Mouse (Mus musculus): ENCODE data around the gene Mnx1. TPM values are rescaled to one million over a fixed set of nuclear protein-coding genes. Genes with fewer than 3 reads are reported as not detected.
"Not testable (repeated sequence)": the region's sequence is repeated elsewhere in the genome, so short reads cannot be mapped to it uniquely, and the experiment has no call there.

Gene Mnx1
- polyA plus RNA-seq, 1 experiment, result not detected

DNA sequence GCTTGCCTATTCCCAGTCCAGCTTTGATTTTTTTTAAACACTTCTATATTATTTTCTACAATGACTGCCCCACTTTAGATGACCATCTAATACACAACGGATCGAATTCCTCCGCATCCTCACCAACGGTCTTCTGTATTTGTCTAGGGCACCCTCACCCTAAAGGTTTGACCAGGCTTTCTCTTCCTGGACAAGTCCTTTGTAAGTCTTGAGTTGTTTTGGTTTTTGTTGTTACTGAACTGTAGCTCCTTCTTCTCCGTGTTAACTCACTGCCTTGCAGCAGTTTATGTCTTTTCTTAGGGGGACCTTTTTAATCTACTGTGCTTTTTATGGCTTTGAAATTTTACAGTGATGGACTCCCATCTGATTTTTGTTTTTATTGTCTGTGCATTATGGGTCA lies 8.0 kb downstream of the Mnx1 start:
- H3K27ac ChIP-seq (ENCODE audit: insufficient read depth, low read depth, low read length), result no peak overlapping the region
- TF ChIP-seq POLR2A (IDR thresholded peaks at IDR 0.05; ENCODE audit: borderline replicate concordance, low read depth, low read length) (no peak), CTCF (IDR thresholded peaks at IDR 0.05; ENCODE audit: low read depth, low read length) (no peak)
- no peaks in the 10 kb centered on the region for H3K4me1 ChIP-seq (ENCODE audit: control insufficient read depth, insufficient read depth, low read length)
- no peak overlapping the region for H3K4me3 ChIP-seq (ENCODE audit: insufficient read depth, low read length)

DNA sequence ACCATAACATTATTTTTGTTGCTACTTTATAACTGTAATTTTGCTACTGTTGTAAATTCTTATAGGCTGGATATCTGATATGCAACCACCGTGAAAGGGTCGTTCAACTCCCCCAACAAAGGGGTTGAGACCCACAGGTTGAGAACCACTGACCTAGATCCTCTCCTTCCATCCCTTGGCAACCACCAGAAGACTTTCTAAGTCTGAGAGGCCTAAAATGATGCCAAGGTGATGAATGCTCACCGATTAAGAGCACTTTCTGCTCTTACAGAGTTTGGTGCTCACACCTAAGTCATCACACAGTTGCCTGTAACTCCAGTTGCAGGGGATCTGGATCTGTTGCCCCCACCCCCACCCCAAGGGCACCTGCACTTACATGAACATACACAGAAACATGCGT lies 8.8 kb downstream of the Mnx1 start:
- Histone ChIP-seq H3K4me3 (ENCODE audit: insufficient read depth, low read length) (no peak overlapping the region), H3K27ac (ENCODE audit: insufficient read depth, low read depth, low read length) (no peak overlapping the region), H3K4me1 (ENCODE audit: control insufficient read depth, insufficient read depth, low read length) (no peaks in the 10 kb centered on the region)
- no peak for TF ChIP-seq CTCF (IDR thresholded peaks at IDR 0.05; ENCODE audit: low read depth, low read length)
- no peak for TF ChIP-seq POLR2A (IDR thresholded peaks at IDR 0.05; ENCODE audit: borderline replicate concordance, low read depth, low read length)

DNA sequence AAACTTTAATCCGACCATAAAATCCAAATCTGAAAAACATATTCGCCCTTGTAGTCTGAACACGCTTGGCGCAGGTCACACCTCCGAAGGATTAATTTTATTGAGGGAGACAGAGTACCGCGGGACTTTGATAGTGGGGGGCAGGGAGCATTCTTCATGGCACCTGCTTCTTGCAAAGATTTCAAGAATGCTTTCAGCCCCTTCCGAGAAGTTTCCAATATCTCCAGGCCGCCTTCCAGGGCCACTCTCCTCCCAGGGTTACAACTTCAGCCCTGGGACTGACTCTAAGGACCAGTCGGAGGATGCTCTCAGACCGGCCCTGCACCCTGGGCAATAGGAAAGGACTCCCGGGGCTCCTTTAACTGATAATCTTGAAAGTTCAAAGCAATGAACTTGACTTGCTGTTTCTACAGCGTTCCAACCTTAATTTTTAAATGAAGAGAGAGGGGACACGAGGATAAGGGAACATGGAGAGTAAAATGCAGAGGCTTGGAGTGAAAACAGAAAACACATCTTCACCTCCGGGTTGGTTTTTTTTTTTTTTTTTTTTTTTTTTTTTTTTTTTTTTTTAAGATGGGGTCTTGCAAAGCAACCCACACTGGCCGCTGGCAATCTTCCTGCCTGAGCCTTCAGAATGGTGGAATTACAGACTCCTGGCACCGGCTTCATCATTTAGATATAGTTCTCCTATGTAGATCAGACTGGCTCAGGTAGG lies 9.8 kb downstream of the Mnx1 start:
- TF ChIP-seq CTCF (IDR thresholded peaks at IDR 0.05; ENCODE audit: low read depth, low read length), result no peak; the same call in 1 of the 2 replicates
- no peak for TF ChIP-seq POLR2A (IDR thresholded peaks at IDR 0.05; ENCODE audit: borderline replicate concordance, low read depth, low read length)
- H3K27ac ChIP-seq (ENCODE audit: insufficient read depth, low read depth, low read length), result no peak overlapping the region
- H3K4me3 ChIP-seq (ENCODE audit: insufficient read depth, low read length), result peak overlapping the region; percentile 65
- no peaks in the 10 kb centered on the region for H3K4me1 ChIP-seq (ENCODE audit: control insufficient read depth, insufficient read depth, low read length)

DNA sequence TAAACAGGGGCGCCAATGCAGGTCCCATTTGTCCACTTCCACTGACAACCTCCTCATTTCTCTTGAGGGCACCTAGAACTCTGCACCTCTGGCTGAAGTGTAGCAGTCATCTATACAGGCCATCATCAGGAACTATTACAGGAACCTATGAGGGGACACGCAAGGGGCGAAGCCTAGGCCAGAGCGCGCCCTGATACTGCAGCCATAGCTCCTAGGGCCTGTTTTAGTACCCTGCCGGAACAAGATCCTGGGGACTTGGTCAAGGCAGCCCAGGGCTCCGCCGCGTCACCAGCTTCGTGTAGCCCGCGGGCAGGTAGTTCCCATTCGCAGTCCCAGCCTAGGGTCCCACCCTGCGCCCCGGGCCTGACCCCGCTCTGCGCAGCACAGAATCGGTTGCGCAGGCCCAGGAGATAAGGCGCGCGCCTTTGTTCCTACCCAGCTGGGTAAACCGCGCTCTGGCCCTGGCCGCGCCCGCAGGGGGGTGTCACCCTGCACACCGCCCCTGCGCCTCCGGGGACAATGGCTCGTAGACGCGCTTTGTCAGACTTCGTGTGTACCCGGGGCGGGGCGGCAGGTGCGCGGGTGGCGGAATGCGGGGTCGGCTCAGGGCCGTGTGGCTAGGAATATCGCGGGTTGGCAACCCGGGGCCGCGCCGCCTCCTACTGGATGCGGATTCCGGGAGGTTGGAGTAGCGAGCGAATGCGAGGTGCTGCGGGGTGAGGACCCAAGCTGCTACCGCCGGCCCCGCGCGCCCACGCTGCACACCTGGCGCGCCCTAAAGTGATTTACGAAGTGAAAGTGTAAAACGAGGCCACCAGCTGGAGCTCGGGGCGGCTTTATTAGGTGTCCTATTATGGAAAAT lies 10.6 kb downstream of the Mnx1 start:
- TF ChIP-seq POLR2A (IDR thresholded peaks at IDR 0.05; ENCODE audit: borderline replicate concordance, low read depth, low read length) (no peak), CTCF (IDR thresholded peaks at IDR 0.05; ENCODE audit: low read depth, low read length) (no peak)
- no peak overlapping the region for H3K27ac ChIP-seq (ENCODE audit: insufficient read depth, low read depth, low read length)
- H3K4me3 ChIP-seq (ENCODE audit: insufficient read depth, low read length), result peak overlapping the region; percentile 65
- H3K4me1 ChIP-seq (ENCODE audit: control insufficient read depth, insufficient read depth, low read length), result no peaks in the 10 kb centered on the region

DNA sequence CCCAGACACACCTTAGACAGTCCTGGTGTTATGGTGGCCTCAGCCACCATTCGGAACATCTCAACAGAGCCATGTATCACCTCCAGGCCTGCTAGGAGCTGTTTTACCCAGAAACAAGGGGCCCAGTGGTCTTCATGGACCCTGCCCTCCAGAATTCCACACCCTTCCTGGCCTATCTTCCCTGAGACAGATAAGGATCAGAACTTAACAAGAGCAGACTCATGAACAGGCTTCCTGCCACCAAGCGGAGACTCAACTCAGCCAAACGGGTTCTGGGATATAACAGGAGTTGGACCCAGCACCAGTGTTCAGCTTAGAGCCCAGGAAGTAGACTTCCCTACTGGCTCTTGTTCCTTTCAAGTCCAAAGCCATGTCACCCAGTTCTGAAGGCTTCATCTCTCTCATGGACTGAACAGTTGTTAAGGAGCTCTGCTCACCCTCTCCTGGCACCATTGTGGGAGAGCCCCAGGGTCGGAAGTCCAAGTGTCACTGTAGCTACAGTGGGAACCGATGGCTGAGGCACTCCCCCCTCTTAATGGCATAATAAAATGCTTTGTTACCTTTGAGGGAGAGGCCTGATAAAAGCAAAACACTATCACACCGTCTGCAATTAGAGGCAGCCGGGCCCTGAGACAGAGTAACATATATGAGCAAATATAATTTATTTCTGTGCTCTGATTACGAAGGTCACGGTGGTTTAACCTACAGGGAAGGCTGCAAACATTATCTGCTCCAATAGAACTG lies 15.2 kb downstream of the Mnx1 start:
- no peaks in the 10 kb centered on the region for H3K4me1 ChIP-seq (ENCODE audit: control insufficient read depth, insufficient read depth, low read length)
- no peak for TF ChIP-seq CTCF (IDR thresholded peaks at IDR 0.05; ENCODE audit: low read depth, low read length)
- TF ChIP-seq POLR2A (IDR thresholded peaks at IDR 0.05; ENCODE audit: borderline replicate concordance, low read depth, low read length), result no peak
- no peak overlapping the region for H3K4me3 ChIP-seq (ENCODE audit: insufficient read depth, low read length)
- no peak overlapping the region for H3K27ac ChIP-seq (ENCODE audit: insufficient read depth, low read depth, low read length)

DNA sequence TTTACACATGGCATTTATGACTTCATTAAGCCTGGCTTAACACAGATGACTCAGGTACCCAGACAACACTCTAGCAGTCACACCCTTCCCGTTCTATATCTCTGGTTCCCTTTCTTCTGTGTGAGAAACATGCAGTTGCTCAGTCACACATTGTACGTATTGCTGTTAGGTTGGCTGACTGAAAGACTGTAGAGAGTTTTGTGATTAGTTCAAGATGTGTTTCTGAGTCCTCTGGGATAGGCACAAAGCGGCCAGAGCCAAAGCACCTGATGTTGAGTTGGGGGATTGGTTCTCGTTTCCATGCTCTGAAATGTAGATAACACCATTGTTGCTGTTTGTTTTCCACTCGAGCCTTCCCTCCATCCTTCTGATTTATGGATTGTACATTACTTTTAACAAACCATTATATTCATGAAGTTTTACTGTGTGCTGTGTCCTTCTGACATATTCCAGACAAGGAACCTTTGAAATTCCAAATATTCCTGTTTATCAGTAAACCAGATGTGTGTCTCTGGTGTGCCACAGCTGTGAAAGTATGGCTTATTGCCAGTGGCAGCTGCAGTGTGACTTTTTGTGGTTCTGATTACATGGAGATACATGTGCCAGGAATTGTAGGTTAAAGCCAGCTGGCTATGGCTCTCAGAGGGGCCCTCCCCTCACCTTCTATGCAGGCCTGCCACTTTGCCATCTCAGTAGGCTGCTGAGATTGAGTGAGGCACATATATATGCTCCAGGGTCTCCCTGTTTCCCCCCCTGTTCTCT lies 21.2 kb downstream of the Mnx1 start:
- Histone ChIP-seq H3K4me1 (ENCODE audit: control insufficient read depth, insufficient read depth, low read length) (no peaks in the 10 kb centered on the region), H3K4me3 (ENCODE audit: insufficient read depth, low read length) (no peak overlapping the region), H3K27ac (ENCODE audit: insufficient read depth, low read depth, low read length) (no peak overlapping the region)
- no peak for TF ChIP-seq CTCF (IDR thresholded peaks at IDR 0.05; ENCODE audit: low read depth, low read length)
- TF ChIP-seq POLR2A (IDR thresholded peaks at IDR 0.05; ENCODE audit: borderline replicate concordance, low read depth, low read length), result no peak

DNA sequence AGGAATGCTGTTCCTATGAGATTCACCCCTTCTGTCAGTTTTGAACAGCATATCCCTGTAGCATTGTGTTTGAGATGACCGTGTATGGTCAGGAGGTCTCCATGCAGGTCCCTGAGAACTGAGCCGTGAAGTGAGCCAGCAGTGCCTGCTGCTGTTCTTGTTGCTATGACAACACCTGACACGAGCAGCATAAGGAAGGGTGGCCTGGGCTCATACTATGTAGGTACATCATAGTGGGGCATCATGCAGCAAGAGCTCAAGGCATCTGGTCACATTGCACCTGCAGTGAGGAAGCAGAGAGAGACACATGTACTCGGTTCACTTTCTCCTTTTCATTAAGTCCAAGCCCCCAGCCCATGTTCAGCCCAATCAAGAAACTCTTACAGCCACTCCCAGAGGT lies 25.9 kb downstream of the Mnx1 start:
- Histone ChIP-seq H3K4me1 (ENCODE audit: control insufficient read depth, insufficient read depth, low read length) (no peaks in the 10 kb centered on the region), H3K4me3 (ENCODE audit: insufficient read depth, low read length) (no peak overlapping the region), H3K27ac (ENCODE audit: insufficient read depth, low read depth, low read length) (no peak overlapping the region)
- no peak for TF ChIP-seq CTCF (IDR thresholded peaks at IDR 0.05; ENCODE audit: low read depth, low read length)

DNA sequence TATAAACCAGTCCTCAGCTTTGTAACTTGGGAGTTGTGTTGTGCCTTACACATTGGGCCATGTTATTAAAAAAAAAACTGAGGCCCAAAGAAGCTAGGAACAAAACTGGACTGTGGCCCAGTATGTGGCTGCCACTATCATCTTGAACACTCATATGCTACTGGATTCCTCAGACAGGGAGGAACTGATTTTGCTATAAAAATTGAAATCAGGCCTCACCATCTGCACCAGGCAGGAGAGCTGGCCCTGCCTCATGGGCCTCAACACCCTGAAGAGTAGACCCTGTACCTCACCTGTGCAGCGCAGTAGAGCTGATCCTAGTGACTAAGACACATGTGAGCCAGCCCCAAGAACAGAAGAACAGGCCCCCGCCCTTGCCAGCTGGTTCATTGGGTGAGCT lies 33.0 kb downstream of the Mnx1 start:
- TF ChIP-seq POLR2A (IDR thresholded peaks at IDR 0.05; ENCODE audit: borderline replicate concordance, low read depth, low read length) (no peak), CTCF (IDR thresholded peaks at IDR 0.05; ENCODE audit: low read depth, low read length) (no peak)
- Histone ChIP-seq H3K27ac (ENCODE audit: insufficient read depth, low read depth, low read length) (no peak overlapping the region), H3K4me1 (ENCODE audit: control insufficient read depth, insufficient read depth, low read length) (no peaks in the 10 kb centered on the region), H3K4me3 (ENCODE audit: insufficient read depth, low read length) (no peak overlapping the region)

DNA sequence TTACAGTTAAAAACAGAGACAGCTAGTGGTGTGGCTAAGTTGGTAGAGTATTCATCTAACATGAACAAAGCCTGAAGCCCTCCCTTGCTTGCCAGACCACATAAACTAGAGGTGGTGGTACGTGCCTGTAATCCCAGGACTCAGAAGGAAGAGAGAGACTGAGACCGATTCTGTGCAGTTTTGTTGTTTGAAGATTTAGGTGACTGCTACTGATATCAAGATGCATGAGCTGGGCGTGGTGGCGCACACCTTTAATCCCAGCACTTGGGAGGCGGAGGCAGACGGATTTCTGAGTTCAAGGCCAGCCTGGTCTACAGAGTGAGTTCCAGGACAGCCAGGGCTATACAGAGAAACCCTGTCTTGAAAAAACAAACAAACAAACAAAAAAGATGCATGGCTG lies 41.5 kb downstream of the Mnx1 start:
- not testable (repeated sequence) for H3K27ac ChIP-seq (ENCODE audit: insufficient read depth, low read depth, low read length); H3K4me3 ChIP-seq (ENCODE audit: insufficient read depth, low read length)
- H3K4me1 ChIP-seq (ENCODE audit: control insufficient read depth, insufficient read depth, low read length), result peaks cover 16% of the 10 kb centered on the region
